Mouse (Mus musculus): ENCODE measurements around the gene Arnt.
"Not testable (repeated sequence)": the region's sequence is repeated elsewhere in the genome, so short reads cannot be mapped to it uniquely, and the experiment has no call there.

DNA sequence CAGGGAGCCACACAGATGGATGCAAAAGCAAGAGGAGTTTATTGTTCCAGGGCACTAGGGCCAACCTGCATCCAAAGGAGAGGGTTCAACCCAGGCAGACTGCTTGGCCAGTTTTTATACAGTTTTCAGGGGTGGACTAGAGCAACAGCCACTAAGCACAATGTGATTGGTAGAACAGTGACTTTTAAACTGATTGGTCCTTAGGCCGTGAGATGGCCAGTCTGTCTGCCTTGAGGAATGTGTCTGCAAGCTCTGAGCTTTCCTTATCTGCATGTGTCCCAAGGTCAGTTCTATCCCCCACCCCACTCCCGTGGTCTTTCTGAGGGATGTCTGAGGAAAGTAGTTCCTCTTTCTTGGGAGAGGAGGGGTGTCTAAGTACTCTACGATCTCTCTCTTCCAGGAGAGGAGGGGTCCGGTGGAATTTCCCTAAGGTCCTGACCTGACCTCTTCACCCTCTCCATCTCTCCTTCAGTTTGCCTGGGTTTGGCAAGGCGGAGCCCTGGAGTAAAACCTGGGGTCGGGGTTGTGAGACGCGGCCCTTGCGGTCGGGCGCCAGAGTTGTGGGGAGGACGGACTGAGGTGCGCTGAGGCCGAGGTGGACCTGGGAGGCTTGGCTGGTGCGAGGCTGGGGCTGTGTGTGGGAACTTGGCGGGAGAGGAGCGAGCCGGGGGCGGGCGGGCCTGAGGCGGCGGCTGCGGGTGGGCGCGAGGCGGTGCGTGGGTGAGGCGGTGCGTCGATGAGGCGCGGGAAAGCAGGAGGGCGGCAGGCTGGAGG, 6.9 kb upstream of the Arnt start:
- TF ChIP-seq EP300 (optimal IDR thresholded peaks at IDR 0.05); CTCF (IDR thresholded peaks at IDR 0.05; ENCODE audit: low read depth): not testable (repeated sequence)
